Mouse (Mus musculus) ovary, postnatal 14 days (tissue): ENCODE results near the gene Ttc33.
A peak's percentile ranks its signal among the peaks of the same experiment; 100 is the strongest.

Experiments
- DNase-seq: peaks from one replicate; pipeline ENCODE4 v3.0.0; 2022; ENCODE audit warnings: low spot score

Ttc33 gene

GRCm38 (mm10) chr15:5242241-5243035 is 57.1 kb downstream of the Ttc33 start:
- DNase-seq: no peak

GRCm38 (mm10) chr15:5243036-5243958 is 58.0 kb downstream of the Ttc33 start:
- no peak for DNase-seq

GRCm38 (mm10) chr15:5243959-5244905 is 58.9 kb downstream of the Ttc33 start, which contains the start of gene Ptger4:
Ptger4 (minus strand) TSS chr15:5244187.
- DNase-seq: peak; percentile 92

DNA sequence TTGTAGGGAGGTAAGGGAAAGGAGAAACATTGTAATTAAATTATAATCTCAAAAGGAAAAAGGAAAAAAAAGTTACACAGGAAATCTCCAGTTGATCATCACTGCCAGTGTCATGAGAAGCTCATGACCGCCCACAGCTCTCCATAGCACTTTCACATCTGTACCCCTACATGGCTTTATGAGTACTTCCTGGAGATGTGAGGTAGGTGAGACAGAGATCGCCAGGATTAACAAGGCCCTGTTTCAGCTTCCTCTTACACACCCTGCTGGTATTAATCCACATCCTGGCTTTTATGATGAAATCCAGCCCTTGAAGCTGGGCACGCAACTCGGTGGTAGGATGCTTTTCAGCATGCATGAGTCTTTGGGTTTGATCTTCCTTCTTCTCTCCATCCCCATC is 64.9 kb downstream of the Ttc33 start:
- no peak for DNase-seq

- no peak for DNase-seq
Observed at GRCm38 (mm10) chr15:5260183-5260582, 74.9 kb downstream of the Ttc33 start.

GRCm38 (mm10) chr15:5261004-5261403 is 75.7 kb downstream of the Ttc33 start:
- DNase-seq: no peak

- DNase-seq: no peak
Observed at GRCm38 (mm10) chr15:5262095-5262667, 76.9 kb downstream of the Ttc33 start.

GRCm38 (mm10) chr15:5262874-5263504 is 77.7 kb downstream of the Ttc33 start:
- DNase-seq: no peak

DNA sequence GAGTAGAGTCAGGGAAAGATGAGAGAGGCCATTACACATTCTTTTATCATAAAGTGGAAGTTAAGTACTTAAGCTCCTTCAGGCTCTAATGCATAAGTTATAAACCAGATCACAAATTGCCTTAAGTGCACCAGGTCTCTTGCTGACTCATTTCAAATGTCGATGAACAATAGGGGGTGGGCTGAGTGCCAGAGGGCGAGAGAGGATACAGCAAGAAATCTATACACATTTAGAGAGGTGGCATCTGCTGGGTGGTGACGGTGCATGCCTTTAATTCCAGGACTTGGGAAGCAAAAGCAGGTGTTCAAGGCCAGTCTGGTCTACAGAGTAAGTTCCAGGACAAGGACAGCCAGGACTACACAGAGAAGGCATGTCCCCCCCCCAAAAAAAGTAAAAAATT is 80.8 kb downstream of the Ttc33 start:
- DNase-seq: no peak
